Mouse (Mus musculus): ENCODE measurements at regions not wholly inside any gene's neighbourhood (a gene's known extent, or its start where the extent isn't known, plus 50 kb on each side); places are given as distances from the start of the nearest gene placed in this dataset.

DNA sequence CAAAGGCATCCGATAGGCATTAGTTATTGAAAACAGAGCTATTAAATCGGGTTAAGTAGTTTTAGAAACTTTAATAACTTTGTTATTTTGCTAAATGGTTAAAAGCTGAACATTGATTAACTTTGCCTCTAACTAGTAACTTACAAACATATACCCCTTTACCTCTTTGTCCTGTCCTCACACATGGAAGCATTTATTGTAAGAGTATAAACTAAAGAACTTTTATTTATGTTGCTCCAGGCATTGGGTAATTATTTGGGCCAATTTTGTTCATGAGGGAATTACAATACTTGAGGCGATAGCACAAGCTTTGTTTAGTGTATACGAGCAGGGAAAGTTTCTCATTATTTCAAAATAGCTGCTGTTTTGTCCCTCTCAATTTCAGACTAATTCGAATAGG, 328.4 kb upstream of the Gm9008 start:
- 89% methylated on average over 5 of the region's 5 CpGs for WGBS
- no peak overlapping the region for H3K27ac ChIP-seq (ENCODE audit: insufficient read depth, low read length)
- no peak overlapping the region for H3K4me3 ChIP-seq (replicated peaks; ENCODE audit: insufficient read depth, low read depth, low read length)
- DNase-seq: no peak
- no peaks in the 10 kb centered on the region for H3K27me3 ChIP-seq (ENCODE audit: control insufficient read depth, insufficient read depth, low read length)
- TF ChIP-seq CTCF (IDR thresholded peaks at IDR 0.05; ENCODE audit: borderline replicate concordance, insufficient read depth, low read depth, low read length) (no peak), POLR2A (IDR thresholded peaks at IDR 0.05; ENCODE audit: borderline replicate concordance, insufficient read depth, low read length) (no peak)
- no peaks in the 10 kb centered on the region for H3K4me1 ChIP-seq (ENCODE audit: control insufficient read depth, insufficient read depth, low read length)

DNA sequence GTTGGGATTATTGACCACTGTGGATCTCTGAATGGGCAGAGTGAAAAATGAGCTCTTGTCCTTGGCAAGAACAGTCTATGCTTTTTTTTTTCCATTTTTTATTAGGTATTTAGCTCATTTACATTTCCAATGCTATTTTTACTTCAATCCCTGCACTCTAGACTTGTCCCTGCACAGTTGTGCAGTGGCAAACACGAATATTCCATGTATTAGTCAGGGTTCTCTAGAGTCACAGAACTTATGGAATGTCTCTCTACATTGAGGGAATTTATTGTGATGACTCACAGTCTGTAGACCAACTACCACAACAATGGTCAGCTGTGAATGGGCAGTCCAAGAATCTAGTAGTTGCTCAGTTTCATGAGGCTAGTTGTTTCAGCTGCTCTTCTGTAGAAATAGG, 305.4 kb upstream of the Gm9008 start:
- Histone ChIP-seq H3K27me3 (ENCODE audit: control insufficient read depth, insufficient read depth, low read length) (no peaks in the 10 kb centered on the region), H3K4me3 (replicated peaks; ENCODE audit: insufficient read depth, low read depth, low read length) (no peak overlapping the region), H3K27ac (ENCODE audit: insufficient read depth, low read length) (no peak overlapping the region), H3K4me1 (ENCODE audit: control insufficient read depth, insufficient read depth, low read length) (no peaks in the 10 kb centered on the region)
- TF ChIP-seq POLR2A (IDR thresholded peaks at IDR 0.05; ENCODE audit: borderline replicate concordance, insufficient read depth, low read length): no peak
- TF ChIP-seq CTCF (IDR thresholded peaks at IDR 0.05; ENCODE audit: borderline replicate concordance, insufficient read depth, low read depth, low read length): no peak
- DNase-seq: no peak
- WGBS: 38% methylated on average over 1 of the region's 1 CpGs

DNA sequence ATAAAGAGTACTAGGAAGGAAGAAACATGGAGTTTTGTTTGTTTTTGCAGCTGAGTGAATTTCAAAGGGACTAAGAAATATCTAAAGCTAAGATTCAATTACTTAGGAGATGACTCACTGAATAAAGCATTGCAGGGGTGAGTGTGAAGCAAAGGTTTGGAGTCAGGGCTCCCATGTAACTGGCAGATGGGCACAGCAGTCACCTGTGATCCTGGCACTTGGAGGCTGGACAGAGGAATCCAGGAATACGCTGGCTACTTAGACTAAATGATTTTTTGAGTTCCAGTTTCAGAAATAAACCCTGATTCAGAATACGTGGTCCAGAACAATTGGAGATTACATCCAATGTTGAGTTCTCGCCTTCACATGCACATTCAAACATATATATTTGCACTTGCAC, 282.6 kb upstream of the Gm9008 start:
- WGBS: 25% methylated on average over 3 of the region's 3 CpGs
- Histone ChIP-seq H3K27ac (ENCODE audit: insufficient read depth, low read length) (no peak overlapping the region), H3K27me3 (ENCODE audit: control insufficient read depth, insufficient read depth, low read length) (no peaks in the 10 kb centered on the region), H3K4me3 (replicated peaks; ENCODE audit: insufficient read depth, low read depth, low read length) (no peak overlapping the region), H3K4me1 (ENCODE audit: control insufficient read depth, insufficient read depth, low read length) (peaks cover 12% of the 10 kb centered on the region; the same call in 1 of the 2 replicates)
- no peak for TF ChIP-seq CTCF (IDR thresholded peaks at IDR 0.05; ENCODE audit: borderline replicate concordance, insufficient read depth, low read depth, low read length)
- no peak for TF ChIP-seq POLR2A (IDR thresholded peaks at IDR 0.05; ENCODE audit: borderline replicate concordance, insufficient read depth, low read length)
- peak; percentile 62 to 86 for DNase-seq

DNA sequence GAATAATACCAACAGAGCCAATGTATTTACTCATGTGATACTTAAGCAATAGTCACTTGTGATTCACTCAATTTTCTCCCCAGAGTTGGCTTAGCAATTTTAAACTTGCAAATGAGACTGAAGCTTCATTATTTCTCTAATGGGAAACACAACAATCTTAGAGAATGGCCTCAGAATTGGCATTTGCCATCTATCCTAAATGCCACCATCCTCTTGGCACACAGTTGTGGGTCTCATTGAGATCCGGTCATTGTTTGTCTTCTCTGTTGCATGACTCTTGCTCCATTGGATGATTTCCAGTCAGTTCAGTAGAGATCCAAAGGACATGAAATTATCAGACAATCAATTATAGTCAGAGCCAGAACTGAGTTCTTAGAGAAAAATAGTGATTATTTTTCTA, 280.6 kb upstream of the Gm9008 start:
- 43% methylated on average over 1 of the region's 1 CpGs for WGBS
- H3K27me3 ChIP-seq (ENCODE audit: control insufficient read depth, insufficient read depth, low read length): no peaks in the 10 kb centered on the region
- TF ChIP-seq CTCF (IDR thresholded peaks at IDR 0.05; ENCODE audit: borderline replicate concordance, insufficient read depth, low read depth, low read length) (no peak), POLR2A (IDR thresholded peaks at IDR 0.05; ENCODE audit: borderline replicate concordance, insufficient read depth, low read length) (no peak)
- H3K4me3 ChIP-seq (replicated peaks; ENCODE audit: insufficient read depth, low read depth, low read length): no peak overlapping the region
- peak in 1 of 2 experiments; percentile 15 for DNase-seq
- H3K4me1 ChIP-seq (ENCODE audit: control insufficient read depth, insufficient read depth, low read length): peaks cover 12% of the 10 kb centered on the region; the same call in 1 of the 2 replicates
- H3K27ac ChIP-seq (ENCODE audit: insufficient read depth, low read length): no peak overlapping the region

DNA sequence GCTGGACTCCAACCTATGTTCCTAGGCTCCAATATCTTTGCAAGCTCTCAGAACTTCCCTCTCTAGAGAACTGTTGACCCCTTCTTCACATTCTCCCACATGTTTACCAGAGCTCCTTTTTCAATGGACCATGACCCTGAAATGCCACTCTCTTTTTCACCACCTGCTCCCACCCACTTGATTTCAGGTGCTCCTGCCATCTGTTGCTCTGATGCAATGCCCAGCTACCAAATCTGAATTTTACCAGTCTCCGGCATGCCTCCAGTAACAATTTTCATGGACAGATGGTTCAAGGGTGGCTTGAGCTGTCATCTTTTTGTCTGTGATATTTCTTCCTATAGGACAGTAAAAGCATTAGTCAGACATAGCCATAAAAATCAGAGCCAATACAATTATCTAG, 279.5 kb upstream of the Gm9008 start:
- Histone ChIP-seq H3K27me3 (ENCODE audit: control insufficient read depth, insufficient read depth, low read length) (no peaks in the 10 kb centered on the region), H3K4me3 (replicated peaks; ENCODE audit: insufficient read depth, low read depth, low read length) (no peak overlapping the region), H3K4me1 (ENCODE audit: control insufficient read depth, insufficient read depth, low read length) (peaks cover 12% of the 10 kb centered on the region; the same call in 1 of the 2 replicates), H3K27ac (ENCODE audit: insufficient read depth, low read length) (no peak overlapping the region)
- 14% methylated on average over 1 of the region's 1 CpGs for WGBS
- TF ChIP-seq CTCF (IDR thresholded peaks at IDR 0.05; ENCODE audit: borderline replicate concordance, insufficient read depth, low read depth, low read length): no peak
- DNase-seq: peak; percentile 72 to 88

DNA sequence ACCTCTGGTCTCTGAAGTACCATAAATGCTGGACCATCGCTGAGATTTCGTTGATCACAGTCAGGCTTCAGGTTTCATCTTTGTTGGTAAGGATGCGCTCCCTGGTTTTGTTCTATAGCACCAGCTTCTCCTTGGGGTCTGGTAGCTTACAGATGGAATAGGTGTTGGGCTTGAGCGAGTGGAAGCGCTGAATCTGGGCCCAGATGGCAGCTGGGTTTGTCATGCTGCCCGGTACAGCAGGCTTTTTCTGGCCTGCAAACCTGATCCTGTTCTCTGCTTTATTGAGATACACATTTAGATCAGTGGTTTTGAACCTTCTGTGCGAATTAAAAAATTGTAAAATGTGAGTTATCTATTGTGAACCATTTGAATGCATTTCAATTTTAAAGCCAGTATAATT, 266.3 kb upstream of the Gm9008 start:
- Histone ChIP-seq H3K27me3 (ENCODE audit: control insufficient read depth, insufficient read depth, low read length) (no peaks in the 10 kb centered on the region), H3K27ac (ENCODE audit: insufficient read depth, low read length) (no peak overlapping the region; the same call in 1 of the 2 replicates), H3K4me3 (replicated peaks; ENCODE audit: insufficient read depth, low read depth, low read length) (no peak overlapping the region), H3K4me1 (ENCODE audit: control insufficient read depth, insufficient read depth, low read length) (peaks cover 2% of the 10 kb centered on the region; the same call in 1 of the 2 replicates)
- TF ChIP-seq CTCF (IDR thresholded peaks at IDR 0.05; ENCODE audit: borderline replicate concordance, insufficient read depth, low read depth, low read length) (no peak), POLR2A (IDR thresholded peaks at IDR 0.05; ENCODE audit: borderline replicate concordance, insufficient read depth, low read length) (no peak)
- 53% methylated on average over 7 of the region's 7 CpGs for WGBS
- peak; percentile 26 to 36 for DNase-seq

DNA sequence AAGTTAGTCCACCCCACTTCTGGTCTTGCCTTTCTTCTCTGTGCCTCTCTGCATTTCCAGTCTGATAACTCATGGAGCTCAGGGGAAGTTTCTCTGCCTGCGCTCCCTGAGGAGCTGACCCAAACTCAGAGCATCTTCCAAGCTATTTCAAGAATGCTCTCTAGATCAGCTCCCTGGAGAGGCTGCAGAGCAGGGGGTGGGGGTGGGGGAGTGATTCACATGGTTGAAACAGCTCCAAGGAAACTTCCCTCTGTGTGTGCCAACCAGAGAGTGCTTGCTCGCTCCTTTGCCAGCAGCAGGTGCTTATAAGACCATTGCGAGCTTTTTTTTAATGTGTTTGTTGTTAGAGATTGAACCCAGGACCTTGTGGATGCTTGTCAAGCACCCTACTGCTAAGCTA, 257.3 kb upstream of the Gm9008 start:
- H3K4me3 ChIP-seq (replicated peaks; ENCODE audit: insufficient read depth, low read depth, low read length): no peak overlapping the region
- WGBS: 32% methylated on average over 3 of the region's 3 CpGs
- DNase-seq: peak in 1 of 2 experiments; percentile 24

More for the DNA sequence above, 257.3 kb upstream of the Gm9008 start:
- TF ChIP-seq POLR2A (IDR thresholded peaks at IDR 0.05; ENCODE audit: borderline replicate concordance, insufficient read depth, low read length) (no peak), CTCF (IDR thresholded peaks at IDR 0.05; ENCODE audit: borderline replicate concordance, insufficient read depth, low read depth, low read length) (no peak)
- H3K27me3 ChIP-seq (ENCODE audit: control insufficient read depth, insufficient read depth, low read length): no peaks in the 10 kb centered on the region
- H3K4me1 ChIP-seq (ENCODE audit: control insufficient read depth, insufficient read depth, low read length): no peaks in the 10 kb centered on the region
- no peak overlapping the region for H3K27ac ChIP-seq (ENCODE audit: insufficient read depth, low read length)
